Mouse (Mus musculus) forebrain, embryonic 12.5 days (tissue): ENCODE measurements around the gene Zfp457. TPM values are rescaled to one million over a fixed set of nuclear protein-coding genes. Genes with fewer than 3 reads are reported as not detected.

Experiments used
- polyA plus RNA-seq: library from polyadenylated mRNA; unstranded; fragments of >200 nt; fragmentation: Nextera tagmentation; extraction: Ambion mirVana; gene quantifications from 2 replicates; pipeline ENCODE4 v1.2.1, GENCODE M21; 2016

The Zfp457 gene
- polyA plus RNA-seq, 1 experiment from 2014 or later, result 1.1 TPM

Other genes starting within 250 kb of the Zfp457 start
- 5.7 and 6.2 TPM in 2 replicates for gene Zfp712, start 245.3 kb downstream of the Zfp457 start, polyA plus RNA-seq
- gene Zfp708, start 208.5 kb downstream of the Zfp457 start, polyA plus RNA-seq, result 9.4 and 10.0 TPM in 2 replicates
- 2.3 and 2.4 TPM in 2 replicates for gene Gm28557, start 197.9 kb downstream of the Zfp457 start, polyA plus RNA-seq
- 0.19 and 0.23 TPM in 2 replicates for gene Rslcan18, start 190.2 kb downstream of the Zfp457 start, polyA plus RNA-seq
- 2.2 and 2.9 TPM in 2 replicates for gene Zfp759, start 184.8 kb downstream of the Zfp457 start, polyA plus RNA-seq
- 4.4 and 5.1 TPM in 2 replicates for gene Rsl1, start 133.3 kb downstream of the Zfp457 start, polyA plus RNA-seq
- gene Zfp455, start 112.0 kb downstream of the Zfp457 start, polyA plus RNA-seq, result 1.3 and 1.4 TPM in 2 replicates
- 2.8 and 3.4 TPM in 2 replicates for gene Zfp458, start 28.0 kb downstream of the Zfp457 start, polyA plus RNA-seq
- 1.6 and 2.2 TPM in 2 replicates for gene Zfp595, start 26.1 kb upstream of the Zfp457 start, polyA plus RNA-seq
- not detected in 2 replicates for gene Gm28044, start 54.1 kb upstream of the Zfp457 start, polyA plus RNA-seq
- 0.87 and 0.94 TPM in 2 replicates for gene Zfp953, start 54.1 kb upstream of the Zfp457 start, polyA plus RNA-seq
- gene Gm28041, start 69.2 kb upstream of the Zfp457 start, polyA plus RNA-seq, result not detected in 2 replicates
- 0.56 and 0.86 TPM in 2 replicates for gene Zfp456, start 69.3 kb upstream of the Zfp457 start, polyA plus RNA-seq
- gene Zfp429, start 93.3 kb upstream of the Zfp457 start, polyA plus RNA-seq, result 3.3 and 4.1 TPM in 2 replicates
- gene Zfp459, start 114.9 kb upstream of the Zfp457 start, polyA plus RNA-seq, result 1.1 TPM in 2 replicates
- gene Zfp874a, start 145.1 kb upstream of the Zfp457 start, polyA plus RNA-seq, result 6.3 and 6.5 TPM in 2 replicates
- 1.4 and 2.0 TPM in 2 replicates for gene Zfp874b, start 177.8 kb upstream of the Zfp457 start, polyA plus RNA-seq
- 17.5 and 18.0 TPM in 2 replicates for gene Zfp58, start 194.1 kb upstream of the Zfp457 start, polyA plus RNA-seq
- gene Gm26965, start 219.7 kb upstream of the Zfp457 start, polyA plus RNA-seq, result not detected in 2 replicates
- gene Zfp87, start 219.7 kb upstream of the Zfp457 start, polyA plus RNA-seq, result 28.3 and 29.7 TPM in 2 replicates
- 15.7 and 16.6 TPM in 2 replicates for gene Zfp748, start 247.3 kb upstream of the Zfp457 start, polyA plus RNA-seq